Mouse (Mus musculus) cortical plate, adult 2 months (tissue): ENCODE measurements around the gene Serinc3. TPM values are rescaled to one million over a fixed set of nuclear protein-coding genes. Genes with fewer than 3 reads are reported as not detected.
"Not testable (repeated sequence)": the region's sequence is repeated elsewhere in the genome, so short reads cannot be mapped to it uniquely, and the experiment has no call there.

Experiments used
- H3K27ac ChIP-seq: fragments of 200-500 bp; 2 replicates; pipeline ENCODE4 v1.5.1; 2012; ENCODE audit warnings: low read length, control low read depth, inconsistent platforms; ENCODE audit not compliant: insufficient read depth
- H3K4me1 ChIP-seq: fragments of 200-500 bp; 2 replicates; pipeline ENCODE4 v1.6.1; 2011; ENCODE audit warnings: low read length; ENCODE audit not compliant: control insufficient read depth, insufficient read depth
- H3K4me3 ChIP-seq: fragments of 200-500 bp; 2 replicates; pipeline ENCODE4 v1.5.1; 2011; ENCODE audit warnings: mild to moderate bottlenecking, low read length, control low read depth; ENCODE audit not compliant: insufficient read depth
- CTCF ChIP-seq: fragments of 200-500 bp; IDR thresholded peaks from 2 replicates; pipeline ENCODE4 v1.5.1; 2011; ENCODE audit warnings: mild to moderate bottlenecking, control low read depth, low read length; ENCODE audit not compliant: insufficient read depth; ENCODE audit errors: extremely low read depth
- POLR2A ChIP-seq: fragments of 200-500 bp; IDR thresholded peaks from 2 replicates; pipeline ENCODE4 v1.6.1; 2011; ENCODE audit warnings: mild to moderate bottlenecking, low read length, control low read depth; ENCODE audit not compliant: insufficient read depth; ENCODE audit errors: extremely low read depth
- polyA plus RNA-seq: library from polyadenylated mRNA; depleted of rRNA; stranded (reverse); fragments of >200 nt; gene quantifications from 2 replicates; pipeline ENCODE4 v1.2.3, GENCODE M21; 2012

Serinc3 gene
- polyA plus RNA-seq, 1 experiment = 210 TPM

DNA sequence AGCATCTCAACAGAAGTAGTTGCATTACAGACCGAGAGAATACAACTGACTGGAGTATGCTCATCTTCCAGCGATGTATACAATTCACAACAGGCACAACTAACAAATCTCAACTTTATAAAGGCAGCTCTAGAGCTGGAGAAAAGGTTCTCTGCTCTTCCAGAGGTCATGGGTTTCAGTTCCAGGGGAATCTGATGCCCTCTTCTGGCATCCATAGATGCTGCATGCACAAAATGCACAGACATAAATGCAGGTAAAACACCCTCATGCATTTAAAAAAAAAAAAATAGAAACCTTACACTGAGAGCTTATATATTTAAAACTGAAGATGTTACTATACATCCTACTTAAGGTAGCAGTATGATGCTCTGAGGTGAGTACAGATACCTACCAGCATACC is 13.2 kb downstream of the Serinc3 start:
- TF ChIP-seq POLR2A = no peak
- TF ChIP-seq CTCF = no peak
- no peaks in the 10 kb centered on the region for H3K4me1 ChIP-seq
- H3K4me3 ChIP-seq = no peak overlapping the region
- H3K27ac ChIP-seq = no peak overlapping the region

DNA sequence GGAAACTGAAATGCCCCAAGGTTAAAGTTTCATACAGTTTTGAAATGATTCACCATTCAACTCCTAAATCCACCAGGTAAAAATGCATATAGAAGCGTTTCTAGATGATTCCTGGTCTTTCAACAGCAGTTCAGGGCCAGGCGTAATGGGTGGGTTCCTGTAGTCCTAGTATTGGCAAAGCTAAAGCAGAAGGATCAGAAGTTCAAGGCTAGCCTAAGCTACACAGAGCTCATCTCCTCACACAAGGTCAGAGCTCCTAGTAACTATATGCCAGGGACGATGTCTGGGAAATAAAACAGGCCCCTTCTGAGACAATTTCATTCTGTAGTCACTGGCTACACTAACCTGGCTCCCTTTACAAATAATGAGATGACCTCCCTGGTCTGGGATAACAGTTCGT is 13.7 kb downstream of the Serinc3 start:
- Histone ChIP-seq H3K27ac (no peak overlapping the region), H3K4me1 (no peaks in the 10 kb centered on the region), H3K4me3 (no peak overlapping the region)
- TF ChIP-seq CTCF (no peak), POLR2A (no peak)

DNA sequence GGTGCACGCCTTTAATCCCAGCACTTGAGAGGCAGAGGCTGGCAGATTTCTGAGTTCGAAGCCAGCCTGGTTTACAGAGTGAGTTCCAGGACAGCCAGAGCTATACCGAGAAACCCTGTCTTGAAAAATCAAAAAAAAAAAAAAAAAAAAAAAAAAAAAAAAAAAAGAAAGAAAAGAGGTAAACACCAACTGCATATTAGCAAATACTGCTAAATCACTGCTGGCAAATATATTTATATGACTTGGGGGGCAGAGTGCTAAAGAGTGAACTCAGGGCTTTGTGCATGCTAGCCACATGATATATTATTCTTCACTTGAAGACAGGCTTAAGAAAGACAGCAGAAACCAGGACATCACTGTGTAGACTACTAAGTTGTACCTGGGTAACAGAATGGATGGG is 23.5 kb downstream of the Serinc3 start:
- not testable (repeated sequence) for H3K27ac ChIP-seq, H3K4me3 ChIP-seq, H3K4me1 ChIP-seq

DNA sequence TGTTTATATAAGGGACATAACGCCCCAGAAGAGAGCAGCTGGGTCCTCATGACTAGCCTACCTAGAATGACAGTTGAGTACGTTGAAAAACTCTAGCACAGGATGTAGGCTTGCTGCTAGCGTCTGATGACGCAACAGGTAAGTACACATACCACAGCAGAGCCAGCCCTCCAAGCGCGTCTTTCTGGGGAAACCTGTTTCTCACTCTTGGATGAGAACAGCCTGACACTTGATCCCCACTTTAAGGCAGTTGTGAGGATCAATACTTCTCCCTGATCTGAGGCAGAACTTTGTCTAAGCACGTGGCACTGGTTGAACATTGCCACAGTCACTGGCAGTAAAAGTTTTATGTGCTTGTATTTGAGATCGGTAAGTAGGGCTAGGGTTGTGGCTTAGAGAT is 24.5 kb downstream of the Serinc3 start:
- peaks cover 2% of the 10 kb centered on the region; the same call in 1 of the 2 replicates for H3K4me1 ChIP-seq
- TF ChIP-seq CTCF (no peak), POLR2A (no peak)
- no peak overlapping the region for H3K4me3 ChIP-seq
- H3K27ac ChIP-seq = no peak overlapping the region

DNA sequence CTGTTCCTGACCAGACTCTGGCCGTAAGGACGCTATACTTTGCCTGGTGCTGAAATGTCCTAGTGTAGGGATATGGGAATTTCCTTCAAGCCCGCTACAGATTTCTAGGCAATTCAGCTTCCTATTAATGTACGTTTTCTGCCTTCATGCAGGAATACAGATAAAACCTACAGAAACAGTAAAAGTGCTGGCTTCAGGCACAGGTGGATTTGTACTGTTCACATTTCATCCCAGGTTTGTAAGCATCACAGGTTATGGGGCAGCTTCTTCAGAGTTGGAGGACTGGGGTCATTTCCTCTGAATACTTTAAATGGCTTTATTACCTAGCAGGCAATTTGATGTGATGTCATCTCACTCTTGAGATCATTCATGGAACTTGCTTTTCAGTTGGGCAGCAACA is 27.1 kb downstream of the Serinc3 start:
- TF ChIP-seq POLR2A (no peak), CTCF (no peak)
- Histone ChIP-seq H3K4me1 (peaks cover 2% of the 10 kb centered on the region; the same call in 1 of the 2 replicates), H3K4me3 (no peak overlapping the region), H3K27ac (no peak overlapping the region)

DNA sequence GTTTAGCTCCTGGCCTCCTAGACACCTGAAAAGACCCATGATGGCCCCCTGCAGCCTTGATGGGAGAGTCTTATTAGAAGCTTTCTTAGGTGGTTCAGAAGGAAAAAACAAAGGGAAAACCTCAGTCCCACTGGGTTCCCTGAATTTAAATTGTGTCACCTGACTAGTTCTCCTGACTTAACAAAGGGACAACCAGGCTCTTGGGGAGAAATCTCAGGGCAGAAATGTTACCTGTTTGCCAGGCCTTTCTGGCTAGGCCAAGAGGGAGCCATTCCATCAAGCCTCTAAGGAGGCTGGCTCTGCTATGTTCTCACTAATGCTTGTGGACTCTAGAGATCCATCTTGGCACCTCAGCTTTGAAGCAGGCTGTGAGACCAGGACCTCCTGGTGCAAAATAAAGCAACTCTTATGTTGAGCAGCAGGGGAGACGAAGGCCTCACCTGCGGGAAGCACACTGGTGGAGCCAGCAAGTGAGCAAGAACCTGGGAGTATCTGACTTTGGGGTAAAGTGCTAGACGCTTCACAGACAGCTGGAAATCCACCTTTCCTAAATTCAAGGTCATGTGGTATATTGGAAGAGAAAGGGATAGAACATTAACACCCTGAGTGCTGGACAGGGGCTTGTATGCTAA is 27.6 kb downstream of the Serinc3 start:
- H3K4me3 ChIP-seq = no peak overlapping the region
- H3K4me1 ChIP-seq = no peaks in the 10 kb centered on the region
- no peak overlapping the region for H3K27ac ChIP-seq
- TF ChIP-seq POLR2A = no peak
- no peak for TF ChIP-seq CTCF

DNA sequence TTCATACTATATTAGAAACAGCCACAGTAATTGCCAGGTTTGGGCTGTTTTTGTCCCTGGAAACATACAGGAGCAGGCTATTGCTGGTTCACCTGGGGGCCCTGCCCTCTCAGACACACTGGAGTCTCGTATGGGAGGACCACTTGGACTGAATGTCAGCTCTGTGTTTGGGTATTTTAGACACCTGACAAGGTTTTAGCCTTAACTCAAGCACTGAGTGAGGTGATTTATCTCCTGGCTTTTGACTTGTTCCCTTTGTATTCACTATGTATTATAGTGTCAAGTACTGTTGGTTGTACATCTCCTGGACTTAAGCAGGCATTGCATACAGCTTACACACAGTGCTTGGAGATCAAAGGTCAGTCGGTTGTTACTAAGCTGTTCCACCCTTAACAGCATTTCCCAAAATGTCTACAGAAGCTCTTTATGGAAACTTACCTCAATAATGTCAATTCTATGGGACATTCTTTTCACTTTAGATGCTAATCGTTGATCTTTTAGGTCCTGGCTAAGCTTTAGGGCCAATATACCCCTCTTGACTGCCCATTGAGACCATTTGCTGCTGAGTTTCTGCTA is 28.2 kb downstream of the Serinc3 start:
- Histone ChIP-seq H3K4me3 (no peak overlapping the region), H3K27ac (no peak overlapping the region), H3K4me1 (no peaks in the 10 kb centered on the region)
- no peak for TF ChIP-seq POLR2A
- TF ChIP-seq CTCF = no peak

DNA sequence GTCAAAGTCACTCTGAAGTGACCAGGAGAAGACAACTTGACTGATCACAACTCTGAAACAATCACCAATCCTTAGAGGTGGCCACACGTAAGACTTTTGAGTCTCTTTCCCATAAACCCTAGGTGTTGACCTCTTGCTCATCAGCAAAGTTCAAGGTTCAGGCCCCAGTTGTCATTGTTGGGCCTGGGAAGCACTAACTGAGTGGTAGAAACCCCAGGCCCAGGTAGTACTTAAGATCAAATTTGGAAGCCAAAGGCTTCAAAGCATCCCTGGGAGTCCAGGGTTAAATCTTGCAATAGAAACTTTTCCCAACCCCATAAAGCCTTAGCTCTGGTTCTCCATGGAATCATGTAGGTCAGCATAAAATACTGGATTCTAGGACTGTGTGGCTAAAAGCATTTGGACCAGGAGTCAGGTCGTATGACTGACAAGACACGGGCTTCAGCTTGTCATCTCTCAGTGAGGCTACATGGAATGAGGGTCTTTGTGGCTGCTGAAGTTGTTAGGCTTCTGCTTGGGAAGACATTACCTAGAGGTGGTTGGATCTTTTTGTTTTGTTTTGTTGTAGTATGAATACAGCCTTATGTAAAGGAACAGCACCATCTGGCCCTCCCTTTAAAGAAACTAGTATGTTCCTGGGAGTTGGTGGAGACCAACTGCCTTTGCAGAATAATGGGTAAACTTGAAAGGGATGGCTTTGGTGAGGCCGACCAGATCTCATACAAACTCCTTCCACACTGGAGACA is 28.9 kb downstream of the Serinc3 start:
- TF ChIP-seq CTCF = no peak
- no peak for TF ChIP-seq POLR2A
- H3K27ac ChIP-seq = no peak overlapping the region

DNA sequence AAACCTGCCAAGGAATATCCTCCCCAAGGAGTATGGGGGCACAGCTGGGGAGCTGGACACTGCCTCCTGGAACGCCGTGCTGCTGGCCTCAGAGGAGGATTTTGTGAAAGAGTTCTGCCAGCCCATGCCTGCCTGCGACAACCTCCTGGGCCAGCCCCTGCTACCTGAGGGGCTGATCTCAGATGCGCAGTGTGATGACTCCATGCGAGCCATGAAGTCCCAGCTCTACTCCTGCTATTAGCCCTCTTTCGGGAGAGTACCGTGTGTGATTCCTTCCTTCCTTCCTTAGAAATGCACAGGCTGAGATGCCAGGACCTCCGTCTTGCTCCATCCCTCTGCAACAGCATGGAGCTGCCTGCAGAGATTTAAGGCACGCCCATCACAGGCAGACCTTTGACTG is 29.5 kb downstream of the Serinc3 start:
- TF ChIP-seq POLR2A = no peak
- TF ChIP-seq CTCF = no peak
- H3K27ac ChIP-seq = no peak overlapping the region
- no peak overlapping the region for H3K4me3 ChIP-seq
- no peaks in the 10 kb centered on the region for H3K4me1 ChIP-seq

More for the DNA sequence above, 28.9 kb downstream of the Serinc3 start:
- no peak overlapping the region for H3K4me3 ChIP-seq
- no peaks in the 10 kb centered on the region for H3K4me1 ChIP-seq

DNA sequence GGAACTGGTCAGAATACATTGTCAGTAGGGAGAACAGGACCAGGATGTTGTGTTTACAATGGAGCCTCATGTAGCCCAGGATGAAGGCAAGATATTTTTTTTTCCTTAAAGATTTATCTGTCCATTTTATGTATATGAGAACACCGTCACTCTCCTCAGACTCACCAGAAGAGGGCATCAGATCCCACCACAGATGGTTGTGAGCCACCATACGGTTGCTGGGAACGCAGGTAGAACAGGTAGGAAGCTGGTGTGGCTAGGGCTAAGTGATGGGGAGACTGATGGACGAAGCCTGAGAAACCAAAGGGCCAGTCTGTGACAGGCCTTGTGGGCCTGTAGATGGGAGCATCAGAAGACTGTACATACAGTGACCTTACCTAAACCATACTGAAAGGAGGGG is 30.9 kb downstream of the Serinc3 start:
- no peaks in the 10 kb centered on the region for H3K4me1 ChIP-seq
- no peak overlapping the region for H3K27ac ChIP-seq
- TF ChIP-seq POLR2A (no peak), CTCF (no peak)
- H3K4me3 ChIP-seq = no peak overlapping the region
